Mouse (Mus musculus) neural tube, postnatal 0 days (tissue): ENCODE results near the gene Hirip3. TPM values are rescaled to one million over a fixed set of nuclear protein-coding genes. Genes with fewer than 3 reads are reported as not detected.

Source experiments
- polyA plus RNA-seq: library from polyadenylated mRNA; unstranded; fragments of >200 nt; fragmentation: Nextera tagmentation; extraction: Ambion mirVana; gene quantifications from 2 replicates; pipeline ENCODE4 v1.2.1, GENCODE M21; 2015

Gene Hirip3
- 17.0 and 23.3 TPM in 2 replicates for polyA plus RNA-seq

DNA sequence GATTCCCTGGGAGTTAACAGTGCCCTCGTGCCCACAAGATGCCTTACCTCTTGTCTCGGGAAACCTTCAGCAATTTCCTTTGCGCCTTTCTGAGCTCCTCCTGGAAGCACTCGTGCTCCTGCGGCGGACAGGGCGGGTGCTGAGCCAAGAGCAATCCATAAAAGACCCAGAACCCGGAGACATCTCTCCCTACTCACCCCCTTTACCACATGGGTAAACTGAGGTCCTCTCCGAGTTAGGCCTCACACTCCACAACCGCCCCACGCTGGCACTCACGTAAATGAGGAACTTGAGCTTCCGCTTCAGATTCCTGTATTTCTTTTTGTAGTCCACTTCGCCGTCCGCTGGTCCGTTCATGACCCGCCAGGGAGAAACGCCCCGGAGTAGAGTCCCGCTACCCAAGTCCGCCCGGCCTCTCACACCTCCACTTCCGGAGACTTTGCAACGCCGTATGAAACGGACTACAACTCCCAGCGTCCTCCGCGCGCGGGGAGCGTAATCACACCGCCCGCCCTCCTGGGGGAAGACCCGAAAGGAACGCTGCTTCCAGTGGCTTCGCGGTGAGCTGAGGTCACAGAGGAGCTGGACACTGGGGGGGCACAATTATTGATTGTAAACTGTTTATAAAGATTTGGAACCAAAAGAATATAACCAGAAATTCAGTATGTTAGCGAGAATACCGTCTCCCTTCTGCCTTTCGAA, at the start of gene Hirip3:
Gene Hirip3, plus strand, starts transcription at position 544 of the 702 bp plus-strand sequence.

DNA sequence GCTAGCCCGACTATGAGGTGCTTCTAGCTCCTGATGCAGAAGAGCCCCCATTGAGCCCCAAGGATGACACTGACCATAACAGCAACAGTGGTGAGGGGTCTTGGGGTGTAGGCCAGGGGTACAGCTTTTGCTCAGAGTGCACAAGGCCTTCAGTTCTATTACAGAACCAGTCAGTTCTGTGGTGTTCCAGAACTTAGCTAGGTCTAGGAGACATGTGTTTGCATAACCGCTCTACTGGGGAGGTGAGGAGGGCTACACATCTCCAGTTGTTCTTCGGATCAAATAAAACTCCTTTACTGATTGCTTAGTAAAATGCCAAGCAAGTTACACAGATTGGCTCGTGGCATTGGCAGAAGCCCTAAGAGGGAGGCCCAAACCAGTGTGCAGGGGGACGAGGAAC, 30.2 kb upstream of the Hirip3 start, which contains the start of gene 4930451I11Rik:
Gene 4930451I11Rik, minus strand, starts transcription at position 101 of the 400 bp plus-strand sequence.

DNA sequence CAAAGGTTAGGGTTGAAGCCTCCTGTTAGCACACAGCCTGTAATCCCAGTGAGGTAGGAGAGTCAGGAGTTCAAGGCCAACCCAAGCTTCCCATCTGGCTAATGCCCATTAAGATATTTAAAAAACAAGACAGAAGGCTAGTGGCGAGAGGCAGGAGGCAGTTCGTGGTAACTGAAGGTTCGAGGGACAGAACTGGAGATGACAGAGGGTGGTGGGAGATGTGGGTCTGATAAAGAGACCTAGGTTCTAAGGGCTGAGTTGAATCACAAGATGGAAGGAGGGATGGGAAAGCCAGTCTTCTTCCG, 14.7 kb upstream of the Hirip3 start, which contains the start of gene Doc2a:
Gene Doc2a, plus strand, starts transcription at position 301 of the 305 bp plus-strand sequence.

GRCm38 (mm10) chr7:126862147-126862784, 494 bp downstream of the Hirip3 start, which contains the start of gene Ino80e:
TSS of gene Ino80e (minus strand) at chr7:126862377.

DNA sequence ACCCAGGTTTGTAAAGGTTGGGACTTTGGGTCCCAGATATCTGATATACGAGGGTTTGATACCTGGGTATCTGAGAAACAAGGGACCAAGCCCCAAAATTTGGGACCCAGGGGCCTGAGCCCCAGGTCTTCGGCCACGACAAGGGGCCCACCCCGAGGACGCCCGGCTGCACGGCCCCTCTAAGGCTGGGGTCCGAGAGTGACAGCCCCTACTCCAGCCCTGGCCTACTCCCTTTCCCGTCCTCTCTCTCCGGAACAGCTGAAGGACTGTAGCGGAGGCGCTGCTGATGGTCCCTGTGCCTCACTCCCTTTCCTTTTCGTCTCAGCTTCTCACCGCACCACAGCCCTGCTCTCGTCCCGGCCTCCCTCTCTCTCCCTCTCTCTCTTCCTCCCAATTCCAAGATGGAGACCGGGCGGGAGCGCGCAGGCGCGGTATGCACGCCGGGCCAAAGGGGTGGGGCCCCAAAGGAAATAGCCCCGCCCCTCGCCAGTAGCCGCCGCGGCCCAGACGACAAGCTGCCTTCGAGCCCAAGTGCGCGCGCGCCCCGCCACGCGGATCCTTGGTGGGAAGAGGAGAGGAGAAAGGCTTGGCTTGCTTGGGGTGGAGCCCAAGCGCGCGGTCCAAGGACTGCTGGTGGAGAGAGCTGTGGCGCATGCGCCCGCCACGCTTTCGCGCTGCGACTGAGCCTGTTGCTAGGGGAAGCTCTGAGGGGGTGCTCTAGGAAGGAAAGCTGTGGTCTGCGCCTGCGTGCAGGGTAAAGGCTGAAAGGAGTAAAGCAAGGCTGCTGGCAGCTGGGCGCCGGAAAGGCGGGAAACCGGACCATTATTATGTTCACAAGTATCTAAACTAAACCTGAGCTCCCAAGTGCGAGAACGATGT, 22.8 kb downstream of the Hirip3 start, which contains the start of gene Taok2:
Gene Taok2, minus strand, starts transcription at position 418 of the 879 bp plus-strand sequence.

Other genes with a start within 250 kb of the Hirip3 start
- 22.9 and 33.6 TPM in 2 replicates for gene Nupr1, start 231.1 kb upstream of the Hirip3 start, polyA plus RNA-seq
- 44.2 and 55.6 TPM in 2 replicates for gene Sgf29, start 212.7 kb upstream of the Hirip3 start, polyA plus RNA-seq
- 14.9 and 22.4 TPM in 2 replicates for gene Sult1a1, start 185.5 kb upstream of the Hirip3 start, polyA plus RNA-seq
- 164 and 178 TPM in 2 replicates for gene Bola2, start 166.6 kb upstream of the Hirip3 start, polyA plus RNA-seq
- gene Slx1b, start 166.2 kb upstream of the Hirip3 start, polyA plus RNA-seq = 12.0 and 12.8 TPM in 2 replicates
- 109 and 127 TPM in 2 replicates for gene Coro1a, start 154.2 kb upstream of the Hirip3 start, polyA plus RNA-seq
- gene Mapk3, start 102.4 kb upstream of the Hirip3 start, polyA plus RNA-seq = 104 and 106 TPM in 2 replicates
- gene Gdpd3, start 95.6 kb upstream of the Hirip3 start, polyA plus RNA-seq = 1.1 and 1.2 TPM in 2 replicates
- 255 and 259 TPM in 2 replicates for gene Ypel3, start 85.0 kb upstream of the Hirip3 start, polyA plus RNA-seq
- 0.31 and 0.47 TPM in 2 replicates for gene Tbx6, start 80.5 kb upstream of the Hirip3 start, polyA plus RNA-seq
- gene Ppp4c, start 69.5 kb upstream of the Hirip3 start, polyA plus RNA-seq = 129 and 149 TPM in 2 replicates
- 43.9 and 56.4 TPM in 2 replicates for gene Fam57b, start 64.3 kb upstream of the Hirip3 start, polyA plus RNA-seq
- gene 4930451I11Rik, start 30.3 kb upstream of the Hirip3 start, polyA plus RNA-seq = 0.65 TPM in 1 of 2 replicates, not detected in the other
- gene Doc2a, start 14.6 kb upstream of the Hirip3 start, polyA plus RNA-seq = 60.9 and 64.7 TPM in 2 replicates
- gene Ino80e, start 405 bp downstream of the Hirip3 start, polyA plus RNA-seq = 78.5 and 82.2 TPM in 2 replicates
- 39.4 and 47.0 TPM in 2 replicates for gene Taok2, start 22.7 kb downstream of the Hirip3 start, polyA plus RNA-seq
- gene Tmem219, start 60.9 kb downstream of the Hirip3 start, polyA plus RNA-seq = 40.7 and 41.1 TPM in 2 replicates
- 129 and 134 TPM in 2 replicates for gene Kctd13, start 66.9 kb downstream of the Hirip3 start, polyA plus RNA-seq
- 13.0 and 20.5 TPM in 2 replicates for gene Asphd1, start 87.6 kb downstream of the Hirip3 start, polyA plus RNA-seq
- gene Sez6l2, start 88.6 kb downstream of the Hirip3 start, polyA plus RNA-seq = 80.0 and 106 TPM in 2 replicates
- gene Cdipt, start 113.9 kb downstream of the Hirip3 start, polyA plus RNA-seq = 137 and 157 TPM in 2 replicates
- gene Cdiptos, start 114.1 kb downstream of the Hirip3 start, polyA plus RNA-seq = 0.50 and 1.1 TPM in 2 replicates
- 4.9 and 5.9 TPM in 2 replicates for gene Mvp, start 152.6 kb downstream of the Hirip3 start, polyA plus RNA-seq
- gene Pagr1b, start 154.5 kb downstream of the Hirip3 start, polyA plus RNA-seq = 0.70 TPM in 1 of 2 replicates, not detected in the other
- 23.1 and 63.2 TPM in 2 replicates for gene Pagr1a, start 155.4 kb downstream of the Hirip3 start, polyA plus RNA-seq
- 36.5 and 56.8 TPM in 2 replicates for gene Gm42742, start 159.1 kb downstream of the Hirip3 start, polyA plus RNA-seq
- 128 and 150 TPM in 2 replicates for gene Prrt2, start 159.2 kb downstream of the Hirip3 start, polyA plus RNA-seq
- gene Maz, start 165.1 kb downstream of the Hirip3 start, polyA plus RNA-seq = 88.1 and 104 TPM in 2 replicates
- gene Kif22, start 180.5 kb downstream of the Hirip3 start, polyA plus RNA-seq = 13.7 and 20.7 TPM in 2 replicates
- gene Zg16, start 225.4 kb downstream of the Hirip3 start, polyA plus RNA-seq = not detected in 2 replicates
- gene AI467606, start 229.4 kb downstream of the Hirip3 start, polyA plus RNA-seq = 1.6 and 2.1 TPM in 2 replicates